ENCODE assay signal across 35 mouse cellular contexts in genomic region chr16:4833858-4834257, GRCm38 (mm10). TPM values are rescaled to one million over a fixed set of nuclear protein-coding genes. Genes with fewer than 3 reads are reported as not detected.
DNase-seq lines count a peak whose midpoint lies in the region; ATAC-seq and TF ChIP-seq lines count a peak whose summit lies in the region.
"Had no signal": no experiment of that assay in that cellular context is flagged by ENCODE, and none has a peak within 500 bp of the region (broad histone marks: within the 10 kb centered on the region; RNA-seq: fewer than 3 reads in every experiment).

No protein-coding gene starts in this region.

- no peaks in the 10 kb centered on the region for H3K9me3 ChIP-seq in lung, postnatal 0 days (ENCODE audit: low read length)
- H3K9me3 ChIP-seq: embryonic facial prominence, embryonic 13.5 days; hindbrain, embryonic 12.5 days; liver, embryonic 12.5 days; midbrain, embryonic 10.5 days had no signal

- no peaks in the 10 kb centered on the region for H3K36me3 ChIP-seq in lung, postnatal 0 days (ENCODE audit: insufficient read depth, low read length)
- H3K36me3 ChIP-seq: embryonic facial prominence, embryonic 13.5 days; hindbrain, embryonic 12.5 days; liver, embryonic 12.5 days; midbrain, embryonic 10.5 days had no signal

- H3K4me1 ChIP-seq in lung, postnatal 0 days (ENCODE audit: insufficient read depth, low read depth, low read length) = no peaks in the 10 kb centered on the region
- H3K4me1 ChIP-seq: embryonic facial prominence, embryonic 13.5 days; hindbrain, embryonic 12.5 days; midbrain, embryonic 10.5 days had no signal

- H3K27ac ChIP-seq in lung, postnatal 0 days (ENCODE audit: low read length) = no peak overlapping the region
- peak overlapping the region; percentile 86 for H3K27ac ChIP-seq in layer of hippocampus, adult 2 months
- H3K27ac ChIP-seq: embryonic facial prominence, embryonic 13.5 days; hindbrain, embryonic 12.5 days; hindbrain, postnatal 0 days; liver, embryonic 12.5 days; midbrain, embryonic 10.5 days had no signal

- ATAC-seq in frontal cortex, adult (ENCODE audit: low TSS enrichment) = peak; percentile 80; the same call in 1 of the 2 replicates
- ATAC-seq in lung, postnatal 0 days = peak; percentile 40; the same call in 1 of the 2 replicates
- ATAC-seq: forebrain, embryonic 16.5 days; hindbrain, postnatal 0 days; intestine, embryonic 16.5 days; liver, embryonic 12.5 days; liver, postnatal 0 days; midbrain, embryonic 16.5 days; Patski had no signal

- no peak for TF ChIP-seq EP300 in lung, postnatal 0 days (IDR thresholded peaks at IDR 0.05)

- no peak for TF ChIP-seq CTCF in lung, postnatal 0 days (IDR thresholded peaks at IDR 0.05)
- TF ChIP-seq CTCF in layer of hippocampus, adult 2 months (conservative IDR thresholded peaks at IDR 0.05) = no peak

- DNase-seq in frontal cortex, postnatal 10 days (ENCODE audit: low spot score in 2 of 2) = no peak
- DNase-seq in lung, postnatal 0 days (ENCODE audit: low spot score) = no peak
- DNase-seq in lung, postnatal 4 days = no peak
- DNase-seq in layer of hippocampus, adult 2 months (ENCODE audit: low spot score in 2 of 2) = peak; percentile 35 to 37
- DNase-seq in layer of hippocampus, postnatal 36 days = peak; percentile 33 to 45
- no peak for DNase-seq in thymus, postnatal 14 days
- DNase-seq in kidney, adult 9 months = no peak
- DNase-seq: adrenal gland, postnatal 10 days; cerebellum, adult 11-12 months; cerebellum, adult 9-11 months; gastrocnemius, postnatal 14 days; heart, postnatal 36 days; kidney, adult 8-10 months; kidney, postnatal 10 days; left cerebral cortex, postnatal 4 days; liver, postnatal 0 days; lung, postnatal 10 days; thymus, postnatal 25 days had no signal

- no peak overlapping the region for H3K9ac ChIP-seq in lung, postnatal 0 days (replicated peaks; ENCODE audit: low read depth)
- H3K9ac ChIP-seq: embryonic facial prominence, embryonic 13.5 days; hindbrain, embryonic 12.5 days; liver, embryonic 12.5 days; liver, postnatal 0 days had no signal

- H3K4me2 ChIP-seq in lung, postnatal 0 days (replicated peaks; ENCODE audit: low read depth, low read length) = no peak overlapping the region
- H3K4me2 ChIP-seq: embryonic facial prominence, embryonic 13.5 days; heart, embryonic 11.5 days; hindbrain, embryonic 12.5 days; liver, embryonic 12.5 days had no signal

- H3K27me3 ChIP-seq in lung, postnatal 0 days (replicated peaks; ENCODE audit: insufficient read depth, low read length) = no peaks in the 10 kb centered on the region
- H3K27me3 ChIP-seq: embryonic facial prominence, embryonic 13.5 days; hindbrain, embryonic 12.5 days; Patski had no signal

- 68% methylated on average over 2 of the region's 2 CpGs for WGBS in lung, postnatal 0 days

- H3K4me3 ChIP-seq in lung, postnatal 0 days (ENCODE audit: low read depth, low read length) = no peak overlapping the region
- no peak overlapping the region for H3K4me3 ChIP-seq in layer of hippocampus, adult 2 months
- H3K4me3 ChIP-seq: embryonic facial prominence, embryonic 13.5 days; erythroblast, embryonic 14.5 days; hindbrain, embryonic 12.5 days; liver, embryonic 12.5 days; midbrain, embryonic 10.5 days had no signal

RNA-seq across cellular contexts. Expression of gene 4930562C15Rik, which starts 1.4 kb away (rescaled TPM):
- 2.2 and 2.4 TPM in 2 replicates for polyA plus RNA-seq in lung, postnatal 0 days (2015; fragmentation: Nextera tagmentation; extraction: Ambion mirVana)
- not detected for total RNA-seq in layer of hippocampus, adult 2 months (2021)
- total RNA-seq in layer of hippocampus, postnatal 36 days (2021) = not detected
- total RNA-seq: adrenal gland, postnatal 10 days; common myeloid progenitor, adult 5-6 weeks; gastrocnemius, postnatal 14 days; granulocyte monocyte progenitor cell, adult 5-6 weeks; heart, postnatal 36 days; hindbrain, postnatal 0 days; left cerebral cortex, postnatal 4 days; megakaryocyte progenitor cell, adult 5-6 weeks had no signal
- polyA plus RNA-seq: erythroblast, embryonic 14.5 days; large intestine, adult 2 months; liver, postnatal 0 days; small intestine, adult 2 months had no signal

RNA-seq across cellular contexts. Expression of gene Cdip1, which starts 43.8 kb away (rescaled TPM):
- polyA plus RNA-seq in lung, postnatal 0 days (2015; fragmentation: Nextera tagmentation; extraction: Ambion mirVana) = 57.5 and 68.2 TPM in 2 replicates
- 100 to 1,000 TPM; 230 to 241 TPM for total RNA-seq in layer of hippocampus, adult 2 months (2021)
- 100 to 1,000 TPM; 236 to 243 TPM for total RNA-seq in layer of hippocampus, postnatal 36 days (2021)

RNA-seq across cellular contexts. Expression of gene Ubald1, which starts 46.3 kb away (rescaled TPM):
- polyA plus RNA-seq in lung, postnatal 0 days (2015; fragmentation: Nextera tagmentation; extraction: Ambion mirVana) = 33.7 and 39.5 TPM in 2 replicates
- 10 to 100 TPM; 95.8 to 96.4 TPM for total RNA-seq in layer of hippocampus, adult 2 months (2021)
- 10 to 100 TPM; 91.3 to 94.9 TPM for total RNA-seq in layer of hippocampus, postnatal 36 days (2021)

RNA-seq across cellular contexts. Expression of gene Mgrn1, which starts 52.2 kb away (rescaled TPM):
- 75.6 and 76.7 TPM in 2 replicates for polyA plus RNA-seq in lung, postnatal 0 days (2015; fragmentation: Nextera tagmentation; extraction: Ambion mirVana)
- total RNA-seq in layer of hippocampus, adult 2 months (2021) = 100 to 1,000 TPM; 211 to 212 TPM
- total RNA-seq in layer of hippocampus, postnatal 36 days (2021) = 100 to 1,000 TPM; 213 TPM

Comparison
In these comparisons a context has a peak if more than half of its experiments do, and no peak if none do; other contexts are left out.
1. DNase-seq: peak in layer of hippocampus, adult 2 months (2 of 2) and layer of hippocampus, postnatal 36 days (2 of 2); none in frontal cortex, postnatal 10 days (0 of 2), lung, postnatal 0 days (single experiment), lung, postnatal 4 days (0 of 2), thymus, postnatal 14 days (single experiment) and kidney, adult 9 months (single experiment).